Mouse (Mus musculus) central nervous system, embryonic 18 days (tissue): ENCODE results near the gene Fam206a. TPM values are rescaled to one million over a fixed set of nuclear protein-coding genes. Genes with fewer than 3 reads are reported as not detected.

Source experiments
- polyA plus RNA-seq: library from polyadenylated mRNA; depleted of rRNA; stranded (reverse); fragments of >200 nt; gene quantifications from 2 replicates; pipeline ENCODE4 v1.2.3, GENCODE M21; 2012; rRNA removed

Fam206a gene
- 8.7 and 8.9 TPM in 2 replicates for polyA plus RNA-seq

GRCm38 (mm10) chr4:56801907-56802668 lies at the start of gene Fam206a, which contains the start of gene Elp1:
Fam206a (plus strand) TSS chr4:56802345.
Elp1 (minus strand) TSS chr4:56802331.

Other genes with a start within 250 kb of the Fam206a start
- gene Gm26657, start 62.3 kb upstream of the Fam206a start, polyA plus RNA-seq: not detected in 2 replicates
- gene Actl7b, start 60.9 kb upstream of the Fam206a start, polyA plus RNA-seq: 0.05 and 0.07 TPM in 2 replicates
- not detected in 2 replicates for gene Actl7a, start 58.9 kb upstream of the Fam206a start, polyA plus RNA-seq
- gene Elp1, start within 50 bp of the Fam206a start, polyA plus RNA-seq: 81.4 and 87.0 TPM in 2 replicates
- gene Ctnnal1, start 62.8 kb downstream of the Fam206a start, polyA plus RNA-seq: 18.5 and 23.7 TPM in 2 replicates
- gene Tmem245, start 145.1 kb downstream of the Fam206a start, polyA plus RNA-seq: 10.7 and 11.0 TPM in 2 replicates
- 19.6 and 20.7 TPM in 2 replicates for gene Frrs1l, start 188.0 kb downstream of the Fam206a start, polyA plus RNA-seq